Mouse (Mus musculus) kidney, adult 9 months (tissue): ENCODE results near the gene Gm42791.

Experiments
- DNase-seq: peaks from one replicate; pipeline ENCODE4 v3.0.0; 2022

The Gm42791 gene

GRCm38 (mm10) chr5:148867171-148867570, 127.8 kb downstream of the Gm42791 start:
- no peak for DNase-seq

- DNase-seq: no peak
These were observed 128.4 kb downstream of the Gm42791 start for GRCm38 (mm10) chr5:148866571-148866970.

- DNase-seq: no peak
These were observed 131.5 kb downstream of the Gm42791 start for GRCm38 (mm10) chr5:148863409-148863808.

GRCm38 (mm10) chr5:148862853-148863252, 132.1 kb downstream of the Gm42791 start:
- no peak for DNase-seq

GRCm38 (mm10) chr5:148862136-148862535, 132.8 kb downstream of the Gm42791 start:
- no peak for DNase-seq

GRCm38 (mm10) chr5:148857522-148857921, 137.4 kb downstream of the Gm42791 start:
- no peak for DNase-seq

- peak; percentile 20 for DNase-seq
These were observed 139.9 kb downstream of the Gm42791 start for GRCm38 (mm10) chr5:148855047-148855446.

- no peak for DNase-seq
These were observed 140.8 kb downstream of the Gm42791 start for GRCm38 (mm10) chr5:148854166-148854565.

GRCm38 (mm10) chr5:148849516-148849915, 145.4 kb downstream of the Gm42791 start:
- DNase-seq: peak; percentile 22

GRCm38 (mm10) chr5:148847032-148847431, 147.9 kb downstream of the Gm42791 start:
- DNase-seq: no peak
